29 mouse cellular contexts compared by ENCODE assay signal in the genomic region with DNA sequence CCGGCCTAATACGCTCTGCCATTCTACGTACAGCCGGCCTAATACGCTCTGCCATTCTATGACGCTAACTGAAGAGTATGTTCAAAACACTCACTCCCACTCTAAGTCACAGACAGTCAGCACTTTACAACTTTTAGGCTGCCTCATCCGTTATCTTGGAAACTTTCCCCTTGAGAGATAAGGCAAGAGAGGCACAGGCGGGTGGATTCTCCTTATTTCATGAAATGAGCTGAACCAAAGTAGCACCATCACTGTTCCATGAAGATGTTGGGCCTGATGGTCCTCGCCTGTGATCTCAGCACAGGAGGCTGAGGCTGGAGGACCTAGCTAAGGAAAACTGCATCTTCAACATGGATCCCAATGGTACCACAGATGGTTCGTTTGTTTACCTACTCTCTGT. TPM values are rescaled to one million over a fixed set of nuclear protein-coding genes. Genes with fewer than 3 reads are reported as not detected.
DNase-seq lines count a peak whose midpoint lies in the region; ATAC-seq lines count a peak whose summit lies in the region.
"Had no signal": no experiment of that assay in that cellular context is flagged by ENCODE, and none has a peak within 500 bp of the region (broad histone marks: within the 10 kb centered on the region; RNA-seq: fewer than 3 reads in every experiment).

No protein-coding gene starts in this region.

- 0 out of 2 replicates have a peak, but pooled peaks cover 5% of the 10 kb centered on the region for H3K27me3 ChIP-seq in heart, embryonic 12.5 days (replicated peaks)
- peaks cover 13% of the 10 kb centered on the region for H3K27me3 ChIP-seq in megakaryocyte, embryonic 14.5 days (replicated peaks)
- H3K27me3 ChIP-seq in liver, embryonic 11.5 days (replicated peaks; ENCODE audit: control insufficient read depth, insufficient read depth, low read length) = no peaks in the 10 kb centered on the region
- no peaks in the 10 kb centered on the region for H3K27me3 ChIP-seq in liver, embryonic 16.5 days (ENCODE audit: control insufficient read depth, insufficient read depth, low read depth, low read length)
- H3K27me3 ChIP-seq in forebrain, embryonic 15.5 days = no peaks in the 10 kb centered on the region
- H3K27me3 ChIP-seq: limb, embryonic 12.5 days; midbrain, embryonic 15.5 days; neural tube, embryonic 15.5 days had no signal

- H3K4me1 ChIP-seq in heart, embryonic 12.5 days (replicated peaks) = peaks cover 41% of the 10 kb centered on the region
- peaks cover 88% of the 10 kb centered on the region for H3K4me1 ChIP-seq in megakaryocyte, embryonic 14.5 days
- H3K4me1 ChIP-seq in liver, embryonic 11.5 days (replicated peaks; ENCODE audit: control insufficient read depth, insufficient read depth, low read length) = peaks cover 55% of the 10 kb centered on the region
- peaks cover 46% of the 10 kb centered on the region for H3K4me1 ChIP-seq in liver, embryonic 16.5 days (ENCODE audit: control insufficient read depth, low read depth, low read length)
- peaks cover 15% of the 10 kb centered on the region for H3K4me1 ChIP-seq in forebrain, embryonic 15.5 days

- no peak for ATAC-seq in heart, embryonic 12.5 days (ENCODE audit: insufficient number of reproducible peaks, low FRiP score)
- ATAC-seq in megakaryocyte, adult 5-6 weeks (ENCODE audit: poor library complexity, severe bottlenecking) = no peak
- ATAC-seq in liver, embryonic 11.5 days (replicated peaks; ENCODE audit: low FRiP score) = no peak
- peak; percentile 7 for ATAC-seq in liver, embryonic 16.5 days (ENCODE audit: low read depth)
- no peak for ATAC-seq in forebrain, embryonic 15.5 days (replicated peaks)
- ATAC-seq: forebrain, embryonic 14.5 days; intestine, embryonic 16.5 days; midbrain, embryonic 15.5 days had no signal

- 66% methylated on average over 10 of the region's 10 CpGs for WGBS in heart, embryonic 12.5 days
- WGBS in liver, embryonic 11.5 days = 73% methylated on average over 10 of the region's 10 CpGs
- WGBS in liver, embryonic 16.5 days (ENCODE audit: insufficient replicate concordance) = 61% methylated on average over 10 of the region's 10 CpGs
- 94% methylated on average over 10 of the region's 10 CpGs for WGBS in forebrain, embryonic 15.5 days

- H3K4me2 ChIP-seq in heart, embryonic 12.5 days = no peak overlapping the region
- peak overlapping the region; percentile 40 for H3K4me2 ChIP-seq in liver, embryonic 11.5 days
- peak overlapping the region; percentile 15 for H3K4me2 ChIP-seq in liver, embryonic 16.5 days (ENCODE audit: low read depth, low read length)
- no peak overlapping the region for H3K4me2 ChIP-seq in forebrain, embryonic 15.5 days (replicated peaks)
- H3K4me2 ChIP-seq: hindbrain, embryonic 13.5 days; limb, embryonic 12.5 days; midbrain, embryonic 15.5 days; neural tube, embryonic 15.5 days had no signal

- intact Hi-C loops in heart, postnatal 25 days (cut with DNase I) = loop anchor here (5.0 to 10.0 kb wide), 2 partner anchors 197 to 390 kb away; no protein-coding TSS in a partner anchor

- H3K9ac ChIP-seq in heart, embryonic 12.5 days = no peak overlapping the region
- no peak overlapping the region for H3K9ac ChIP-seq in liver, embryonic 11.5 days (ENCODE audit: low read depth, low read length)
- H3K9ac ChIP-seq in liver, embryonic 16.5 days (ENCODE audit: low read depth, low read length) = peak overlapping the region; percentile 6; the same call in 1 of the 2 replicates
- H3K9ac ChIP-seq in forebrain, embryonic 15.5 days (replicated peaks) = no peak overlapping the region
- H3K9ac ChIP-seq: hindbrain, embryonic 13.5 days; limb, embryonic 12.5 days; midbrain, embryonic 15.5 days; neural tube, embryonic 15.5 days had no signal

- no peak for DNase-seq in heart, postnatal 25 days (ENCODE audit: low spot score)
- no peak for DNase-seq in liver, embryonic 11.5 days (ENCODE audit: low spot score)
- DNase-seq in layer of hippocampus, postnatal 25 days (ENCODE audit: extremely low spot score in 1 of 2, low spot score in 1 of 2) = no peak
- DNase-seq: adrenal gland, postnatal 14 days; cerebellum, adult 11-12 months; cerebellum, postnatal 10 days; heart, postnatal 36 days; kidney, postnatal 25 days; lung, adult 18-20 months; lung, postnatal 10 days; retina, postnatal 1 day; right cerebral cortex, postnatal 14 days; thymus, adult 2 months; thymus, postnatal 4 days had no signal

- no peak overlapping the region for H3K4me3 ChIP-seq in heart, embryonic 12.5 days
- H3K4me3 ChIP-seq in megakaryocyte, embryonic 14.5 days (replicated peaks) = peak overlapping the region; percentile 66
- no peak overlapping the region for H3K4me3 ChIP-seq in liver, embryonic 11.5 days (ENCODE audit: low read depth, low read length)
- no peak overlapping the region for H3K4me3 ChIP-seq in liver, embryonic 16.5 days (ENCODE audit: low read depth, low read length)
- H3K4me3 ChIP-seq in forebrain, embryonic 15.5 days = no peak overlapping the region
- H3K4me3 ChIP-seq: heart, embryonic 10.5 days; hindbrain, embryonic 13.5 days; left cerebral cortex, adult 2 months; limb, embryonic 12.5 days; midbrain, embryonic 10.5 days; midbrain, embryonic 15.5 days; neural tube, embryonic 15.5 days had no signal

- no peaks in the 10 kb centered on the region for H3K36me3 ChIP-seq in heart, embryonic 12.5 days
- H3K36me3 ChIP-seq in megakaryocyte, embryonic 14.5 days (replicated peaks; ENCODE audit: low read length) = peaks cover 4% of the 10 kb centered on the region
- no peaks in the 10 kb centered on the region for H3K36me3 ChIP-seq in liver, embryonic 11.5 days (ENCODE audit: control insufficient read depth, insufficient read depth, low read length)
- H3K36me3 ChIP-seq in liver, embryonic 16.5 days (ENCODE audit: control insufficient read depth, insufficient read depth) = no peaks in the 10 kb centered on the region
- no peaks in the 10 kb centered on the region for H3K36me3 ChIP-seq in forebrain, embryonic 15.5 days
- H3K36me3 ChIP-seq: heart, embryonic 10.5 days; hindbrain, embryonic 13.5 days; limb, embryonic 12.5 days; midbrain, embryonic 10.5 days; midbrain, embryonic 15.5 days; neural tube, embryonic 15.5 days had no signal

- peak overlapping the region; percentile 18; the same call in 1 of the 2 replicates for H3K27ac ChIP-seq in heart, embryonic 12.5 days (ENCODE audit: poor library complexity, severe bottlenecking)
- peak overlapping the region; percentile 52; the same call in 1 of the 2 replicates for H3K27ac ChIP-seq in liver, embryonic 11.5 days (ENCODE audit: low read depth, low read length)
- H3K27ac ChIP-seq in liver, embryonic 16.5 days (ENCODE audit: low read length) = peak overlapping the region; percentile 2
- no peak overlapping the region for H3K27ac ChIP-seq in forebrain, embryonic 15.5 days (replicated peaks)
- H3K27ac ChIP-seq: hindbrain, embryonic 13.5 days; left cerebral cortex, adult 2 months; limb, embryonic 12.5 days; macrophage; midbrain, embryonic 10.5 days; midbrain, embryonic 15.5 days; neural tube, embryonic 15.5 days had no signal

- H3K9me3 ChIP-seq in heart, embryonic 12.5 days (replicated peaks) = no peaks in the 10 kb centered on the region
- no peaks in the 10 kb centered on the region for H3K9me3 ChIP-seq in megakaryocyte, embryonic 14.5 days
- H3K9me3 ChIP-seq in liver, embryonic 11.5 days (ENCODE audit: control insufficient read depth, low read length) = no peaks in the 10 kb centered on the region
- no peaks in the 10 kb centered on the region for H3K9me3 ChIP-seq in liver, embryonic 16.5 days (replicated peaks; ENCODE audit: control insufficient read depth, low read length)
- no peaks in the 10 kb centered on the region for H3K9me3 ChIP-seq in forebrain, embryonic 15.5 days
- H3K9me3 ChIP-seq: heart, embryonic 10.5 days; hindbrain, embryonic 13.5 days; limb, embryonic 12.5 days; midbrain, embryonic 10.5 days; midbrain, embryonic 15.5 days; neural tube, embryonic 15.5 days had no signal

RNA-seq across cellular contexts. Expression of gene Ninl, which starts 34.8 kb away (rescaled TPM):
- polyA plus RNA-seq in heart, embryonic 12.5 days (2016; fragmentation: Nextera tagmentation; extraction: Ambion mirVana) = 6.7 and 8.4 TPM in 2 replicates
- total RNA-seq in heart, postnatal 25 days (2021) = 1 to 10 TPM in 1 of 2 experiments, under 1 TPM in 1; 0.98 to 1.3 TPM
- polyA plus RNA-seq in megakaryocyte, embryonic 14.5 days (2012; ENCODE audit: insufficient read depth, low replicate concordance) = 4.3 and 9.3 TPM in 2 replicates
- 0.07 and 0.09 TPM in 2 replicates for total RNA-seq in megakaryocyte, adult 5-6 weeks (2015)
- total RNA-seq in megakaryocyte, adult 5-6 weeks (2017) = 0.29 and 1.2 TPM in 2 replicates
- 19.0 and 19.2 TPM in 2 replicates for polyA plus RNA-seq in liver, embryonic 11.5 days (2014; fragmentation: Nextera tagmentation; extraction: Ambion mirVana)
- polyA plus RNA-seq in liver, embryonic 16.5 days (2015; fragmentation: Nextera tagmentation; extraction: Ambion mirVana) = 12.4 and 13.1 TPM in 2 replicates
- polyA plus RNA-seq in forebrain, embryonic 15.5 days (2015; fragmentation: Nextera tagmentation; extraction: Ambion mirVana) = 11.4 and 13.8 TPM in 2 replicates
- total RNA-seq in layer of hippocampus, postnatal 25 days (2021) = 1 to 10 TPM; 4.0 to 7.3 TPM

RNA-seq across cellular contexts. Expression of gene Nanp, which starts 34.8 kb away (rescaled TPM):
- polyA plus RNA-seq in heart, embryonic 12.5 days (2016; fragmentation: Nextera tagmentation; extraction: Ambion mirVana) = 23.5 and 23.7 TPM in 2 replicates
- total RNA-seq in heart, postnatal 25 days (2021) = 1 to 10 TPM; 1.9 to 2.1 TPM
- polyA plus RNA-seq in megakaryocyte, embryonic 14.5 days (2012; ENCODE audit: insufficient read depth, low replicate concordance) = 2.9 and 7.9 TPM in 2 replicates
- 17.3 and 18.7 TPM in 2 replicates for total RNA-seq in megakaryocyte, adult 5-6 weeks (2015)
- total RNA-seq in megakaryocyte, adult 5-6 weeks (2017) = 9.6 and 10.5 TPM in 2 replicates
- polyA plus RNA-seq in liver, embryonic 11.5 days (2014; fragmentation: Nextera tagmentation; extraction: Ambion mirVana) = 89.3 and 94.7 TPM in 2 replicates
- 47.7 and 60.8 TPM in 2 replicates for polyA plus RNA-seq in liver, embryonic 16.5 days (2015; fragmentation: Nextera tagmentation; extraction: Ambion mirVana)
- polyA plus RNA-seq in forebrain, embryonic 15.5 days (2015; fragmentation: Nextera tagmentation; extraction: Ambion mirVana) = 32.4 and 35.3 TPM in 2 replicates
- 10 to 100 TPM; 23.5 to 23.6 TPM for total RNA-seq in layer of hippocampus, postnatal 25 days (2021)

Comparison
In these comparisons a context has a peak if more than half of its experiments do, and no peak if none do; other contexts are left out.
1. H3K4me2 ChIP-seq: peak in liver, embryonic 11.5 days (single experiment) and liver, embryonic 16.5 days (single experiment); none in heart, embryonic 12.5 days (single experiment) and forebrain, embryonic 15.5 days (single experiment).